Mouse (Mus musculus) forebrain, postnatal 0 days (tissue): ENCODE results near the gene Cdh1. TPM values are rescaled to one million over a fixed set of nuclear protein-coding genes. Genes with fewer than 3 reads are reported as not detected.

Experiments
- ATAC-seq: fragments of 200-750 bp; cut with Nextera tagmentation; 2 replicates; pipeline ENCODE4 v1.8.0; 2017; ENCODE audit warnings: mild to moderate bottlenecking, moderate library complexity
- DNase-seq: peaks from one replicate; pipeline ENCODE4 v3.0.0-alpha.2; 2015
- H3K27ac ChIP-seq: fragments of 300-500 bp; sonication (generic); 2 replicates; pipeline ENCODE4 v1.5.1; 2014; ENCODE audit warnings: low read depth, mild to moderate bottlenecking, antibody characterized with exemption, low read length, moderate library complexity, mixed read lengths
- H3K27me3 ChIP-seq: fragments of 300-500 bp; sonication (generic); 2 replicates; pipeline ENCODE4 v1.6.1; 2014; ENCODE audit warnings: mild to moderate bottlenecking, low read length, mixed read lengths; ENCODE audit not compliant: insufficient read depth
- H3K36me3 ChIP-seq: fragments of 300-500 bp; sonication (generic); 2 replicates; pipeline ENCODE4 v1.6.1; 2014; ENCODE audit warnings: mild to moderate bottlenecking, moderate library complexity; ENCODE audit not compliant: insufficient read depth
- H3K4me1 ChIP-seq: fragments of 300-500 bp; sonication (generic); 2 replicates; pipeline ENCODE4 v1.6.1; 2014; ENCODE audit warnings: antibody characterized with exemption; ENCODE audit not compliant: insufficient read depth
- H3K4me2 ChIP-seq: fragments of 300-500 bp; sonication (generic); 2 replicates; pipeline ENCODE4 v1.6.1; 2014; ENCODE audit warnings: low read depth, mild to moderate bottlenecking, moderate library complexity
- H3K4me3 ChIP-seq: fragments of 300-500 bp; sonication (generic); 2 replicates; pipeline ENCODE4 v1.5.1; 2014; ENCODE audit warnings: low read depth, low read length, mixed read lengths
- H3K9ac ChIP-seq: fragments of 300-500 bp; sonication (generic); 2 replicates; pipeline ENCODE4 v1.6.1; 2014; ENCODE audit warnings: mild to moderate bottlenecking
- H3K9me3 ChIP-seq: fragments of 300-500 bp; sonication (generic); 2 replicates; pipeline ENCODE4 v1.6.1; 2016; ENCODE audit warnings: low read length
- CTCF ChIP-seq: sonication (generic); IDR thresholded peaks from 2 replicates; pipeline ENCODE4 v1.5.1; 2016; ENCODE audit warnings: antibody characterized with exemption, control low read depth, low read depth
- WGBS: fragments of 180-500 bp; shearing (Covaris S2); extraction: QIAGEN DNeasy Blood & Tissue Kit; methylation state at CpG from one replicate; pipeline ENCODE4 v1.1.7; 2014; 5-methylcytosine and 5-hydroxymethylcytosine counted together
- polyA plus RNA-seq: library from polyadenylated mRNA; unstranded; fragments of >200 nt; fragmentation: Nextera tagmentation; extraction: Ambion mirVana; gene quantifications from 2 replicates; pipeline ENCODE4 v1.2.1, GENCODE M21; 2015
- total RNA-seq: library from RNA; depleted of rRNA; stranded (reverse); fragments of >200 nt; gene quantifications from 2 replicates; pipeline ENCODE4 v1.2.3, GENCODE M21; 2014

Cdh1 gene
- total and polyA plus RNA-seq, 2 experiments from 2014 or later: 3.9 TPM

DNA sequence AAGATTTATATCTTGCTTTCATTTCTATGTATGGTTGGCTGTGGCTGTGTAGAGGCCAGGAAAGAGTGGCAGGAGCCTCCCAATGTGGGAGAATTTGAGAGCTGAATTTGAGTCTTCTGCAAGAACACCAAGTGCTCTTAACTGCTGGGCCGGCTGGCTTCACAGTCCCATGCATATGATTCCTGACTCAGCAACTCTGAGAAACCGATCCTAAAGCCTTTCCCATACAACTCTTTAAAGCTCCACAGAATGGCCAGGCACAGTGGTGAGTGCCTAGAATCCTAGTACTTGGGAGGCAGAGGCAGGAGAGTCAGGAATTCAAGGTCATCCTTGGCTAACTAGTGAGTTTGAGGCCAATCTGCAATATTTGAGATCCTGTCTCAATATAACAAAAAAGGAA lies 23.6 kb upstream of the Cdh1 start:
- no peak for TF ChIP-seq CTCF
- H3K9me3 ChIP-seq: no peaks in the 10 kb centered on the region
- H3K4me2 ChIP-seq: no peak overlapping the region
- DNase-seq (no peak), ATAC-seq (no peak)
- H3K27me3 ChIP-seq: no peaks in the 10 kb centered on the region
- no peak overlapping the region for H3K9ac ChIP-seq
- no peak overlapping the region for H3K4me3 ChIP-seq
- no peaks in the 10 kb centered on the region for H3K36me3 ChIP-seq
- no peak overlapping the region for H3K27ac ChIP-seq
- WGBS: 75% methylated on average over 2 of the region's 2 CpGs
- H3K4me1 ChIP-seq: no peaks in the 10 kb centered on the region

DNA sequence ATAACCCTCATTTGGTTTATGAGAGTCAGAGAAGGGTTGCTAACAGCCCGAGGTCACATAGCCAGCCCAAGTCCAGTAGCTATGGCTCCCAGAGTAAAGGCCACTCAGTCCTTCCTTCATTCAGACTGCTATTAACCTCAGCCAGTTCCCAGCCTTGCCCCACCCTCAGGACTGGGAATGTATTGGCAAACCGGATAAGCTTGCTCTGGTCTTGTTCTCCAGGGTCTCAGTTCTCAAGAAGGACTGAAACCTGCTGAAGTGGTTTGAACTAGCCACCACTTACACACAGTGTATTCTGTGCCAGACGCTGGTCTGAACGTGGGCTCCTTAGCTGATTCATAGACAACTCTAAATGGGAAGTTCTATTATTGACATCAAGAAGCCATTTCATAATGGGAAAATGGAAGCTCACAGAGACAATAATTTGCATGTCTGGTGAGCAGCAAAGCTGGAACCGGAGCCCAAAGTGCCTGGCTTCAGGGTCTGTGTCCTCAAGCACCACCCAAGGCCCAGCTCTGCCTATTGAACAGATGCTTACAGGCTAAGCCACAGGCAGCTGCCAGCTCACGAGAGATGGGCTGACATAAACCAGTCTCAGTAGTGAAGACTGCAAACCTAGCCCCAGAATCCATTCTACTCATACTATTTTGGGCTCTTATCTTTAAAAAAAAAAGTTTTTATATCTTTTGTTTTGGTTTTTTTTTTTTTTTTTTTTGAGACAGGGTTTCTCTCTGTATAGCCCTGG lies 21.6 kb upstream of the Cdh1 start:
- no peaks in the 10 kb centered on the region for H3K36me3 ChIP-seq
- TF ChIP-seq CTCF: no peak
- H3K4me2 ChIP-seq: no peak overlapping the region
- no peak overlapping the region for H3K27ac ChIP-seq
- no peaks in the 10 kb centered on the region for H3K4me1 ChIP-seq
- no peak overlapping the region for H3K9ac ChIP-seq
- no peaks in the 10 kb centered on the region for H3K9me3 ChIP-seq
- WGBS: 73% methylated on average over 6 of the region's 6 CpGs
- ATAC-seq: no peak
- H3K27me3 ChIP-seq: no peaks in the 10 kb centered on the region
- no peak for DNase-seq
- H3K4me3 ChIP-seq: no peak overlapping the region

DNA sequence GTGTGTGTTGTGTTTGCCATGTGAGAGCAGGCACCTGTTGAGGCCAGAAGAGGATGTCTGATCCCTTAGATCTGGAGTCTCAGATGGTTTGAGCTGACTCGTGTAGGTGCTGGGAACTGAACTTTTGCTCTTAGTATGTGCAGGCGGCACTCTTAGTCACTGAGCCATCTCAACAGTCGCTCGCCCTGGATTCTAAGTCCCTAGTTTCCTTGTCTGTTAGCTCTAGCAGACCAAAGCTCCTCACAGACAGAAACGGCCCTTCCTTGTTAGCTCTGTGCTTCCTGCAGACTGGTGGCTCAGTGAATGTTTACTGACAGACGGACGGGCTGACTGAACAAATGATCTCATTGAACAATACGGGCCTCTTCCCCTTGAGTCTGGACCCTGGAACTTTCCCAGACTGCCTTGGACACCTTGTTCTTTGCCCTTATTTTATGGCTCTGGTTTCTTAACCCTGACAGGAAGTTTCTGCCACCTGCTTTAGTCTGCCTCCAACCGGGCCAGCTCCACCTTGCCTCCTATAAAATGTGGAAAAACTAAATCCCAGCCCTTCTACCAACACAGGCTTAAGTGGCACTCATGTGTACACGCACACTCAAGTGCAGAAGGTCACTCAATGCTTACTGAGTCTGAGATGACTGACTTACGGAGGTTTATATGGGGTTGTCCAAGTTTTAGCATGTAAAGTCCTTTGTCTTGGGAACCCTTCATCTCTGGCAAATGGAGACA lies 18.0 kb upstream of the Cdh1 start:
- no peaks in the 10 kb centered on the region for H3K9me3 ChIP-seq
- H3K4me1 ChIP-seq: no peaks in the 10 kb centered on the region
- H3K36me3 ChIP-seq: no peaks in the 10 kb centered on the region
- WGBS: 80% methylated on average over 11 of the region's 11 CpGs
- ATAC-seq (no peak), DNase-seq (no peak)
- no peak overlapping the region for H3K4me2 ChIP-seq
- H3K9ac ChIP-seq: no peak overlapping the region
- no peak for TF ChIP-seq CTCF
- H3K4me3 ChIP-seq: no peak overlapping the region
- H3K27ac ChIP-seq: no peak overlapping the region
- H3K27me3 ChIP-seq: no peaks in the 10 kb centered on the region

DNA sequence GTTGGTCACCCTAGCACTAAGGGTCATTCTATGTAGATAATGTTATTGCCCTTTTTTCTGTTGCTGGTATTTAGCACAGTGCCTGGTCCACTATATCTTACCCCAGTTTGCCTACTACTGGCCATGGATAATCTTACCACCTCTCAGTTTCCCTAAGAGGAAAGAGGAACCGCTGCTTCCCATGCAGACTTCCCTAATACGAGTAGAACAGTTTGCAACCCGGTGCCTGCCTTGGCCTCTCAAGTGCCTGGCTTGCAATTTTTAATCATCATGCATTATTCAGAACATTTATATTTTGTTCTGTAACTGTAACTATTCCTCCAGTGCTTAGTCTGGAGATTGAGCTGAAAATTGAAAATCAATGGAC lies 17.5 kb upstream of the Cdh1 start:
- Histone ChIP-seq H3K27me3 (no peaks in the 10 kb centered on the region), H3K4me2 (no peak overlapping the region), H3K27ac (no peak overlapping the region), H3K9me3 (no peaks in the 10 kb centered on the region), H3K9ac (no peak overlapping the region), H3K4me3 (no peak overlapping the region), H3K36me3 (no peaks in the 10 kb centered on the region), H3K4me1 (no peaks in the 10 kb centered on the region)
- DNase-seq (no peak), ATAC-seq (no peak)
- WGBS: 93% methylated on average over 3 of the region's 3 CpGs
- no peak for TF ChIP-seq CTCF

DNA sequence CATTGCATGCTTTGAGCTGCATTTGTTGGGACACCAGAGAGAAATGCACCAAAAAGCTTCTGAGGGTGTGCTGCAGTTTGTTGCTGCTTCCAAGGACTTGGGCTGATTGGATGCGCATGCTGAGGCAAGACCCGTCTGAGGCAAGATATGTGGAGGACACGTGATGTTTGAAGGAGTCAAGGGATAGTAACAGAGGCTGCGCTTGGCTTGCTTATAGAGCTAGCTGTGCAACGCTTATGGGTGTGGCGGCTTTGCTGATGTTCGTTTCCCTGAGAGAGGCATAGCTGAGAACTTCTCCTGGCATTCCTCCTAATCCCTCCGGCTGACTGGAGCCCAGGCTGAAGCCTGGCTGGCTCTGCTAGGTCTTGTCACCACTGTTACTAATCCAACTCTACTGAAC lies 16.3 kb upstream of the Cdh1 start:
- no peak for ATAC-seq
- WGBS: 79% methylated on average over 8 of the region's 8 CpGs
- no peak for DNase-seq
- Histone ChIP-seq H3K36me3 (no peaks in the 10 kb centered on the region), H3K27ac (no peak overlapping the region), H3K27me3 (no peaks in the 10 kb centered on the region), H3K4me1 (no peaks in the 10 kb centered on the region), H3K4me2 (no peak overlapping the region), H3K4me3 (no peak overlapping the region), H3K9ac (no peak overlapping the region), H3K9me3 (no peaks in the 10 kb centered on the region)
- TF ChIP-seq CTCF: no peak

DNA sequence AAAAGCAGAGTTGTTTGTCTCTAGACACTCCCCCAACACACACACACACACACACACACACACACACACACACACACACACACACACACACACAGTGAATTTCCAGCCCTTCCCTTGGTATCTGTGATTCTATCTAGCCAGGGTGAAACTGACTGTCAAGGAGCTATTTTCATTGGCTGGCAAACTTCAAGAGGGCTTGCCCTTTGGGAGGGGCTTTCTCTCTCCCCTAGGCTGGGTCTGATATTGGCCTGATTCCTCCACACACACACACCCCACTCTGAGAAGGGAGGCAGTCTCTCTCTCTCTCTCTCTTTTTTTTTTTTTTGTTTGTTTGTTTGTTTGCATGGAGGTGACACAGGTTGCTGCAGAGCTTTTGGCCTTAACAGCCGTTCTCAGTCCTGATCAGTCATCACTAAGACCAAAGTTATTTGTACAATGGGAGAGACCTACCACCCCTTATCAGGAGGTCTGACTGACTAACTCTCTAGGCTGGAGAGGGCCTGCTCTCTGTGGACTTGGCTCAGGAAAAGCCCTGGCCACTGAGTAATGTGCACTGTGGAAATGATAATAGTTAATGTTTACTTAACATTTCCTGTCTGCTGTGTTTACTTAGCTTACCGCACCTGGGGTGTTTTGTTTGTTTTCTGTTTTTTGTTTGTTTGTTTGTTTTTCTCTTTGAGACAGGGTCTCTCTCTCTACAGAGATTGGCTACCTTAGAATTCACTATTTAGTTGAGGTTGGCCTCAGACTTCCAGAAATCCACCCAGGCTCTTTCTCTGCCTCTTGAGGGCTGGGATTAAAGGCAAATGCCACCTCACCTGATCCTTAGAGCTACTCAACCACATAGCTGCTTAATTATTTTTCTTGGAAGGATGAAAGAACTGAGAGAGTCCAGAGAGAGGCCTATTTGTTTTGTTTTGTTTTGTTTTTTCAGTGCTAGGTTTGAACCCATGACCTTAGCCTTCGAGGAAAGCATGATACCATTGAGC lies 14.4 kb upstream of the Cdh1 start:
- Histone ChIP-seq H3K36me3 (no peaks in the 10 kb centered on the region), H3K4me3 (no peak overlapping the region), H3K4me1 (no peaks in the 10 kb centered on the region), H3K27me3 (no peaks in the 10 kb centered on the region), H3K9me3 (no peaks in the 10 kb centered on the region), H3K4me2 (no peak overlapping the region), H3K9ac (no peak overlapping the region), H3K27ac (no peak overlapping the region)
- ATAC-seq: no peak
- no peak for TF ChIP-seq CTCF
- 68% methylated on average over 3 of the region's 3 CpGs for WGBS
- DNase-seq: no peak
